ENCODE assay signal across 7 mouse cellular contexts in genomic region chr8:83897211-83897610, GRCm38 (mm10). TPM values are rescaled to one million over a fixed set of nuclear protein-coding genes. Genes with fewer than 3 reads are reported as not detected.
DNase-seq lines count a peak whose midpoint lies in the region; ATAC-seq lines count a peak whose summit lies in the region.

No protein-coding gene starts in this region.

- H3K4me3 ChIP-seq in heart, embryonic 13.5 days: peak overlapping the region; percentile 37
- H3K4me3 ChIP-seq in stomach, embryonic 14.5 days (ENCODE audit: low read depth, low read length): peak overlapping the region; percentile 19; the same call in 1 of the 2 replicates

- peak overlapping the region; percentile 41; the same call in 1 of the 2 replicates for H3K9ac ChIP-seq in heart, embryonic 13.5 days
- H3K9ac ChIP-seq in stomach, embryonic 14.5 days (replicated peaks; ENCODE audit: low read depth, low read length): no peak overlapping the region

- no peaks in the 10 kb centered on the region for H3K36me3 ChIP-seq in heart, embryonic 13.5 days
- no peaks in the 10 kb centered on the region for H3K36me3 ChIP-seq in stomach, embryonic 14.5 days (ENCODE audit: control insufficient read depth, insufficient read depth, low read length)

- H3K9me3 ChIP-seq in heart, embryonic 13.5 days: no peaks in the 10 kb centered on the region
- H3K9me3 ChIP-seq in stomach, embryonic 14.5 days (ENCODE audit: control insufficient read depth, low read depth, low read length): no peaks in the 10 kb centered on the region

- ATAC-seq in heart, embryonic 13.5 days (ENCODE audit: extremely low read depth, insufficient number of reproducible peaks, low FRiP score, low TSS enrichment): no peak
- ATAC-seq in stomach, embryonic 14.5 days (ENCODE audit: insufficient number of reproducible peaks, insufficient read depth, low FRiP score, low read depth): no peak

- peak; percentile 58 to 72 for DNase-seq in urinary bladder, postnatal 4 days (ENCODE audit: low spot score in 2 of 2)
- DNase-seq in urinary bladder, postnatal 10 days (ENCODE audit: low spot score): no peak
- DNase-seq in cerebellum, postnatal 36 days: peak; percentile 75 to 81
- peak; percentile 48 for DNase-seq in kidney, postnatal 14 days
- DNase-seq in lung, postnatal 10 days: peak; percentile 86

- H3K27ac ChIP-seq in heart, embryonic 13.5 days (replicated peaks): no peak overlapping the region
- no peak overlapping the region for H3K27ac ChIP-seq in stomach, embryonic 14.5 days (ENCODE audit: low read length)

- WGBS in heart, embryonic 13.5 days: 4% methylated on average over 26 of the region's 26 CpGs
- WGBS in stomach, embryonic 14.5 days: 5% methylated on average over 26 of the region's 26 CpGs

- peaks cover 41% of the 10 kb centered on the region for H3K27me3 ChIP-seq in heart, embryonic 13.5 days (replicated peaks)
- H3K27me3 ChIP-seq in stomach, embryonic 14.5 days (ENCODE audit: control insufficient read depth, insufficient read depth, low read length): no peaks in the 10 kb centered on the region

- peaks cover 31% of the 10 kb centered on the region for H3K4me1 ChIP-seq in heart, embryonic 13.5 days
- H3K4me1 ChIP-seq in stomach, embryonic 14.5 days (ENCODE audit: control insufficient read depth, insufficient read depth, low read length): peaks cover 18% of the 10 kb centered on the region

- peak overlapping the region; percentile 61 for H3K4me2 ChIP-seq in heart, embryonic 13.5 days
- peak overlapping the region; percentile 49 for H3K4me2 ChIP-seq in stomach, embryonic 14.5 days (replicated peaks; ENCODE audit: low read depth, low read length)

RNA-seq across cellular contexts. Expression of gene Adgrl1, which starts 2.7 kb away (rescaled TPM):
- 8.5 and 8.7 TPM in 2 replicates for polyA plus RNA-seq in heart, embryonic 13.5 days (2015; fragmentation: Nextera tagmentation; extraction: Ambion mirVana)
- 29.5 and 31.3 TPM in 2 replicates for polyA plus RNA-seq in stomach, embryonic 14.5 days (2014; fragmentation: Nextera tagmentation; extraction: Ambion mirVana)

RNA-seq across cellular contexts. Expression of gene Gm10644, which starts 57.8 kb away (rescaled TPM):
- polyA plus RNA-seq in heart, embryonic 13.5 days (2015; fragmentation: Nextera tagmentation; extraction: Ambion mirVana): 0.41 and 0.55 TPM in 2 replicates
- 0.56 and 0.70 TPM in 2 replicates for polyA plus RNA-seq in stomach, embryonic 14.5 days (2014; fragmentation: Nextera tagmentation; extraction: Ambion mirVana)

RNA-seq across cellular contexts. Expression of gene Asf1b, which starts 58.1 kb away (rescaled TPM):
- polyA plus RNA-seq in heart, embryonic 13.5 days (2015; fragmentation: Nextera tagmentation; extraction: Ambion mirVana): 57.0 and 62.7 TPM in 2 replicates
- polyA plus RNA-seq in stomach, embryonic 14.5 days (2014; fragmentation: Nextera tagmentation; extraction: Ambion mirVana): 53.2 and 58.2 TPM in 2 replicates
